Mouse (Mus musculus) gastrocnemius, postnatal 36 days (tissue): ENCODE measurements at regions not wholly inside any gene's neighbourhood (a gene's known extent, or its start where the extent isn't known, plus 50 kb on each side); places are given as distances from the start of the nearest gene placed in this dataset.

Source experiments
- DNase-seq, 2 experiments: peaks; one replicate each; pipeline ENCODE4 v3.0.0; 2022
- intact Hi-C: fragments of 180-260 bp; cut with DNase I; formaldehyde crosslinking; loops from one replicate; pipeline ENCODE4 v1.15.1; 2025

- intact Hi-C loops = no loop called here
- DNase-seq = no peak
These were observed 106.5 kb upstream of the Cadm1 start for GRCm38 (mm10) chr9:47423462-47423832.

- no peak for DNase-seq
- intact Hi-C loops = no loop called here
These were observed 105.8 kb upstream of the Cadm1 start for GRCm38 (mm10) chr9:47424191-47424590.

GRCm38 (mm10) chr9:47426712-47427111 is 103.3 kb upstream of the Cadm1 start:
- intact Hi-C loops = no loop called here
- no peak for DNase-seq

- intact Hi-C loops = no loop called here
- DNase-seq = no peak
These were observed 101.1 kb upstream of the Cadm1 start for GRCm38 (mm10) chr9:47428710-47429341.

GRCm38 (mm10) chr9:47429691-47430090 is 100.3 kb upstream of the Cadm1 start:
- intact Hi-C loops = no loop called here
- DNase-seq = no peak

GRCm38 (mm10) chr9:47432715-47433114 is 97.3 kb upstream of the Cadm1 start:
- intact Hi-C loops = no loop called here
- no peak for DNase-seq

GRCm38 (mm10) chr9:47433185-47433584 is 96.8 kb upstream of the Cadm1 start:
- no peak for DNase-seq
- intact Hi-C loops = no loop called here

- no peak for DNase-seq
- intact Hi-C loops = no loop called here
These were observed 95.9 kb upstream of the Cadm1 start for GRCm38 (mm10) chr9:47434091-47434490.

GRCm38 (mm10) chr9:47438976-47439375 is 91.0 kb upstream of the Cadm1 start:
- intact Hi-C loops = no loop called here
- DNase-seq = no peak

- DNase-seq = no peak
- intact Hi-C loops = no loop called here
These were observed 90.5 kb upstream of the Cadm1 start for GRCm38 (mm10) chr9:47439506-47439905.

- DNase-seq = no peak
- intact Hi-C loops = no loop called here
These were observed 89.8 kb upstream of the Cadm1 start for GRCm38 (mm10) chr9:47440128-47440527.

GRCm38 (mm10) chr9:47441155-47441554 is 88.8 kb upstream of the Cadm1 start:
- intact Hi-C loops = no loop called here
- DNase-seq = no peak

GRCm38 (mm10) chr9:47444168-47444567 is 85.8 kb upstream of the Cadm1 start:
- DNase-seq = no peak
- intact Hi-C loops = no loop called here

- intact Hi-C loops = no loop called here
- DNase-seq = no peak
These were observed 85.2 kb upstream of the Cadm1 start for GRCm38 (mm10) chr9:47444752-47445151.

GRCm38 (mm10) chr9:47445332-47445731 is 84.6 kb upstream of the Cadm1 start:
- intact Hi-C loops = no loop called here
- DNase-seq = no peak

- intact Hi-C loops = no loop called here
- DNase-seq = no peak
These were observed 77.2 kb upstream of the Cadm1 start for GRCm38 (mm10) chr9:47452752-47453151.

GRCm38 (mm10) chr9:47458721-47459418 is 71.1 kb upstream of the Cadm1 start:
- intact Hi-C loops = no loop called here
- no peak for DNase-seq

- intact Hi-C loops = no loop called here
- no peak for DNase-seq
These were observed 70.4 kb upstream of the Cadm1 start for GRCm38 (mm10) chr9:47459461-47460049.

GRCm38 (mm10) chr9:47460241-47460640 is 69.7 kb upstream of the Cadm1 start:
- DNase-seq = no peak
- intact Hi-C loops = no loop called here

GRCm38 (mm10) chr9:47461915-47462314 is 68.1 kb upstream of the Cadm1 start:
- intact Hi-C loops = no loop called here

GRCm38 (mm10) chr9:47466767-47467166 is 63.2 kb upstream of the Cadm1 start:
- DNase-seq = no peak
- intact Hi-C loops = no loop called here

More at GRCm38 (mm10) chr9:47461915-47462314, 68.1 kb upstream of the Cadm1 start:
- DNase-seq = no peak

GRCm38 (mm10) chr9:47467815-47468214 is 62.2 kb upstream of the Cadm1 start:
- no peak for DNase-seq
- intact Hi-C loops = no loop called here
